Mouse (Mus musculus) brain, embryonic 14.5 days (tissue): ENCODE measurements at regions not wholly inside any gene's neighbourhood (a gene's known extent, or its start where the extent isn't known, plus 50 kb on each side); places are given as distances from the start of the nearest gene placed in this dataset.

Experiments used
- CTCF ChIP-seq: fragments of 200-500 bp; IDR thresholded peaks from 2 replicates; pipeline ENCODE4 v1.5.1; 2012; ENCODE audit warnings: inconsistent platforms, mild to moderate bottlenecking, moderate library complexity, borderline replicate concordance; ENCODE audit not compliant: insufficient read depth, insufficient read length; ENCODE audit errors: extremely low read depth
- POLR2A ChIP-seq: fragments of 200-500 bp; IDR thresholded peaks from 2 replicates; pipeline ENCODE4 v1.6.1; 2012; ENCODE audit warnings: mild to moderate bottlenecking, inconsistent platforms, borderline replicate concordance; ENCODE audit not compliant: poor library complexity, insufficient read depth, insufficient read length, severe bottlenecking; ENCODE audit errors: extremely low read depth

DNA sequence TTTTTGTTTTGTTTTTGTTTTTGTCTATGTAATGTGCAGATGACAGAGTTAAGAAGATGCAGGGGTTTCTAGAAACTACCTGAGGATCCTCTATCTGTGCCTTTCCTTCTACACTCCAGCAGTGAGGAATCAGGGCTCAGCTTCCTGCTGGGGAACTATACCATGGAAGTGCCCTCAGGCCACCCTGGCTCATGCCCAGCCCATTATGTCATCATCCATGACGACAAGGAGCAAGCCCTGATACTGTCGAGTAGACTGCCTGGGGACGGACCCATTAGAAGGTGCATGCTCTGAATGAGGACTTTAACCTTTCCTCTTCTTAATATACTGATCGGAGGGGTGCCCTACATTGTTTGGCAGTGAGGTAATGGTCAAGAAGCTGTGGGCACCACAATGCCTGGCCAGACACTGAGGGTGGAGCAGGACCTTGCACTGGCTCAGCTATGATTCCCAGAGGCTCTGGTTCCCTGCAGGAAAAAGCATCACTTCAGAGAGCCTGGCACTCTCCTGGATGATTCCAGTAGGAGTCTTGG is 197.7 kb upstream of the Unc93a2 start:
- TF ChIP-seq CTCF: no peak
- TF ChIP-seq POLR2A: no peak
